Mouse (Mus musculus) left cerebral cortex, postnatal 4 days (tissue): ENCODE data around the gene Defa37. TPM values are rescaled to one million over a fixed set of nuclear protein-coding genes. Genes with fewer than 3 reads are reported as not detected.
"Not testable (repeated sequence)": the region's sequence is repeated elsewhere in the genome, so short reads cannot be mapped to it uniquely, and the experiment has no call there.

Source experiments
- DNase-seq: peaks from one replicate; pipeline ENCODE4 v3.0.0-alpha.2; 2022
- intact Hi-C: fragments of 180-260 bp; cut with DNase I; formaldehyde crosslinking; loops from one replicate; pipeline ENCODE4 v1.15.1; 2025
- total RNA-seq, 2 experiments: library from RNA; stranded (reverse); gene quantifications; 2 replicates each; pipeline ENCODE4 v1.2.3; 2021

Defa37 gene
- not detected for total RNA-seq

GRCm38 (mm10) chr8:21565086-21565485, at the start of gene Defa37:
Defa37 (plus strand) TSS chr8:21565386.
- DNase-seq, intact Hi-C loops: not testable (repeated sequence)

- intact Hi-C loops, DNase-seq: not testable (repeated sequence)
These were observed 36.5 kb upstream of the Defa37 start, which contains the start of gene Defa32 for GRCm38 (mm10) chr8:21528732-21529131. Defa32 (plus strand) TSS chr8:21529032.

GRCm38 (mm10) chr8:21582706-21583105, 17.5 kb downstream of the Defa37 start, which contains the start of gene Defa28:
Defa28 (plus strand) TSS chr8:21583006.
- intact Hi-C loops, DNase-seq: not testable (repeated sequence)

- DNase-seq, intact Hi-C loops: not testable (repeated sequence)
These were observed 29.2 kb downstream of the Defa37 start, which contains the start of gene Gm7861 for GRCm38 (mm10) chr8:21594408-21594807. Gm7861 (minus strand) TSS chr8:21594508.

Other genes starting within 250 kb of the Defa37 start
- gene Defa27, start 249.8 kb upstream of the Defa37 start, total RNA-seq: not detected
- gene Defa29, start 238.4 kb upstream of the Defa37 start, total RNA-seq: not detected
- not detected for gene Defa2, start 186.9 kb upstream of the Defa37 start, total RNA-seq
- gene Defa33, start 173.6 kb upstream of the Defa37 start, total RNA-seq: not detected
- gene Defa36, start 138.0 kb upstream of the Defa37 start, total RNA-seq: not detected
- not detected for gene Gm7849, start 108.8 kb upstream of the Defa37 start, total RNA-seq
- not detected for gene Defa20, start 56.1 kb upstream of the Defa37 start, total RNA-seq
- gene Defa32, start 36.4 kb upstream of the Defa37 start, total RNA-seq: not detected
- not detected for gene Defa28, start 17.6 kb downstream of the Defa37 start, total RNA-seq
- gene Gm7861, start 29.1 kb downstream of the Defa37 start, total RNA-seq: not detected
- not detected for gene Defa26, start 52.8 kb downstream of the Defa37 start, total RNA-seq
- not detected for gene Defa17, start 90.4 kb downstream of the Defa37 start, total RNA-seq
- gene Defa34, start 100.4 kb downstream of the Defa37 start, total RNA-seq: not detected
- gene AY761184, start 138.3 kb downstream of the Defa37 start, total RNA-seq: not detected
- not detected for gene Defa24, start 169.1 kb downstream of the Defa37 start, total RNA-seq